Mouse (Mus musculus) lung, adult 18-20 months (tissue): ENCODE measurements around the gene Zfp108.

Experiments used
- DNase-seq, 2 experiments: peaks; one replicate each; pipeline ENCODE4 v3.0.0; 2022; ENCODE audit warnings: mixed read lengths in 2 of 2

The Zfp108 gene

GRCm38 (mm10) chr7:24286916-24287315 is 32.3 kb downstream of the Zfp108 start:
- DNase-seq, result no peak

DNA sequence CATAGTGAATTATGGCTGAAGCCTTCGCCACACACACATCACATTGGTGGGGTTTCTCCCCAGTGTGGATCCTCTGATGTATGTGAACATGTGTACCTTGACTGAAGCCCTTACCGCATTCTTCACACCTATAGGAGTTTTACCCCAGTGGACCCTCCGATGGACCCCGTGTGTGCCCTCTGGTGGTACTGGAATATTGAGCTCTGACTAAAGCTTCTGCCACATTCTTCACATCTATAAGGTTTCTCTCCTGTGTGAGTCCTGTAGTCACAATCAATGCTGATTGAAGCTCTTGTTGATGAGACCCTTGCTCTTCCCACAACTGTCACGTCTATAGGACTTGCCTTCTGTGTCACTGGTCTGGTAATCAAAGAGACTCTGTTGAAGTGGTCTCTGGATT is 33.1 kb downstream of the Zfp108 start:
- no peak for DNase-seq

- no peak for DNase-seq
These were observed 33.9 kb downstream of the Zfp108 start for GRCm38 (mm10) chr7:24288512-24288911.

DNA sequence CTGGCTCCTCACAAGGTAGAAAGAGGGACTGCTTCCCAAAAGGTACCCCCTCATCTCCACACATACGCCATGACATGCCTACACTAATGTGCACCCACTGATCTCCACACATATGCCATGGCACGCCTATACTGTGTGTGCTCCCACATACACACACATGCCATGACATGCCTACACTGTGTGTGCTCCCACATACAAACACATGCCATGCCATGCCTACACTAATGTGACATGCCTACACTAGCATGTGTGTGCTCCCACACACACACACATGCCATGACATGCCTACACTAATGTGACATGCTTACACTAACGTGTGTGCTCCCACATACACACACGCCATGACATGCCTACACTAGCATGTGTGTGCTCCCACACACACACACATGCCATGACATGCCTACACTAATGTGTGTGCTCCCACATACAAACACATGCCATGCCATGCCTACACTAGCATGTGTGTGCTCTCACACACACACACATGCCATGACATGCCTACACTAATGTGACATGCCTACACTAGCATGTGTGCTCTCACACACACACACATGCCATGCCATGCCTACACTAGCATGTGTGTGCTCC is 35.6 kb downstream of the Zfp108 start:
- DNase-seq, result no peak

GRCm38 (mm10) chr7:24291387-24292090 is 36.9 kb downstream of the Zfp108 start:
- no peak for DNase-seq

DNA sequence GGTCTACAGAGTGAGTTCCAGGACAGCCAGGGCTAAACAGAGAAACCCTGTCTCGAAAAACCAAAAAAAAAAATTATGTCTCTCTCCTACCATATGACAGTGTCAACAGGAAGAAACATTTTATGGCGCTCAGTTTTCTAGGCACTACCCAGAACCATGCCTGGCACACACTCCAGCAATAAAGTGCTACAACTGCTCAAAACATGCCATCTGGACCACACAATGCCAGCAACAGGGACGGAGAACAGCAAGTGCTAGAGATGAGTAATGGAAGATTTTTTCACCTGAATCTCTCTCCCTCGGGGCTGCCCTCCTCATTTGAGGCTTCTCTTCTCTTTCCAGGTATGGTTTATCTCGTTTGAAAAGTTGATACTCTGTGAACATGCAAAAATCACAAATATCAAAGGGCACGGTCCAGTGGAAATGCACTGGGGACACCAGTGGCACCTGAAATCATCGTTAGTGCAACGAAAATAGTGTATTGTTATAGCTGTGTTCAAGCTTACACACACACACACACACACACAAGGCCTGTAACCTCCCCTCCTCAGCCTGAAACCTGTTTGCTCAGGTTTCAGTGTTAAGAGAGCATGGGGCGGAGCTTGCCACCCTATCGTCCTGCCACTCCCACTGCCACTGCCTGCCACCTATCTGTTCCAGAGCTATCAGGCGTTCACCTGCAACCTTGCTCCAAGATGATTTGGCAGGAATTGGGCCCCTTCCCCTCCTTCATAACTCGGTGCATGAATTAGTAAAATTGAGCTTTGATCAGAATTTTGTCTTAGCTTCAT is 38.7 kb downstream of the Zfp108 start:
- no peak for DNase-seq

DNA sequence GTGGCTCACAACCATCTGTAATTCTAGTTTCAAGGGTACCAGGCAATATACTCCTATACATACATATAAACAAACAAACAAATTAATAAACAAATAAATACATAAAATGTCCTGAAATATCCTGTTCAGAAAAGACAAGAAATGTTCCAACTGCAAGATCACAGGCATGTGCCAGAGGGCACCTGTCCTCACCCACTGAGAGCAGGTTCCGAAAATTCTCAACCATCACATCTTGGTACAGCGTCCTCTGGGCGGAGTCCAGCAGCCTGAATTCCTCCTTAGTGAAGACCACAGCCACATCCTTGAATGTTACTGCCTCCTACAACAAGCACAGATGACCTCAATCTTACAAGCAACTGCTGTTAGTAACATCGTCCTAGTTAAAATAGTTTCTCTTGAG is 40.2 kb downstream of the Zfp108 start:
- DNase-seq, result no peak

DNA sequence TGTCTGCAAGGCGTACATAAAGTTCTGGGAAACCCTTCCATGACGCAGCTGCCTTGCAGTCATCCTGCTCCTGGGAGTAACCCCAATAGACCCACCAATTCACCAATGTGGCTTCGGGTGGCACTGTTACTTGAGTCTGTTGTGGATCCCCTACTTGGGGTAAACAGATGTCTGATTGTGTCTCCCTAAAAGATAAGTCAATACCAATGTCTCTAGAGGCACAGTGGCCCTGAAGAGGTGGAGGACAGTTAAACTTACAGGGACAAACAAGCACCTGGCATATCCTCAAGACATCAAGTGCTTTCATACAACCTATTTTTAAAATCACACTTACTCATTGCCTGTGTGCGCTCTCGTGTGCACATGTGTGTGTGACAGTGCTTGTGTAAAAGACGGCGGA is 40.8 kb downstream of the Zfp108 start:
- no peak for DNase-seq

DNA sequence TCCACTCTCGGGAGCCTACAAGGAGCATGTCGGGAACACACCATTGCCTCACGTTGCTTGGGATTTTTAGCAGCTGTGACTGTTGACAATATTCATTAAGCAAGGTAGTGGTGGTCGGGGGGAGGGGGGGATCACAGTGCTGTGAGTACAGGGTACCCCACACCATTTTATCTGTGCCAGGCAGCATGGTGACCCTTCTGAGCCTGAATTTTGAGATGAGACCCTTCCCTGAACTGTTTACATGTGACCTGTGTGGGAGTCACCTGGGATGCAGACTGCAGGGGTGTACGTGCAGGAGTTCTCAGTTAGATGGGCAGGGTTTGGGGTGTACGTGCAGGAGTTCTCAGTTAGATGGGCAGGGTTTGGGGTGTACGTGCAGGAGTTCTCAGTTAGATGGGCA is 41.8 kb downstream of the Zfp108 start:
- DNase-seq, result no peak

DNA sequence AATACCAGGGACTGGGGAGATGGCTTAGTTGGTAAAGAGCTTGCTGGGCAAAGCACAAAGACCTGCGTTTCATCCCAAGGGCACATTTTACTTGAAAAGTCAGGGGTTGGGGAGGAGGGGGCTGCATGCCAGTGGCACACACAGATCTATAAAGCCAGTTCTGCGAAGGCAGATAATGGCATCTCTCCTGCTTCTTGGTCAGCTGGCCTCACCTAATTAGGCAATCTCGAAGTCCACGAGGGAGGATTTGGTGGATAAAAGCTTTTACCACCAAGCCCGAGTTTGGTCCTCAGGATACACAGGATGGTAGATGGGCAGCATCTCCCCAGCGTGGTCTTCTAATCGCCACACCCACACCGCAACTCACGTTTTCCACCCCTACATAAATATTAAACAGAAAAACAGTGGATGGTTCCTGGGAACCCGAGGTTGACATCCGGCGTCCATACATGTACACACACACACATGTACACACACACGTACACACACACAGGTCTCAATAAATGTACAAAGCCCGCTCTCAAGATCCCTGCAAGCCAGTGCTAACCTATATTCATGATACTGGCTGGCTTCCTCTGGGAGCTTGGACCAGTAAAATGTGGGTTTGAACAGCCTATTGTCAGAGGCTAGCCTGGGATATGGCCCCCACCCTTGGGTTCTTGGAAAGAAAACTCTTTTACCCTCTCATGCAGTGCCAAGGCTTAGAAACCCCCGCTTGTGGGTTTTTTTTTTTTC is 42.9 kb downstream of the Zfp108 start:
- DNase-seq, result no peak

DNA sequence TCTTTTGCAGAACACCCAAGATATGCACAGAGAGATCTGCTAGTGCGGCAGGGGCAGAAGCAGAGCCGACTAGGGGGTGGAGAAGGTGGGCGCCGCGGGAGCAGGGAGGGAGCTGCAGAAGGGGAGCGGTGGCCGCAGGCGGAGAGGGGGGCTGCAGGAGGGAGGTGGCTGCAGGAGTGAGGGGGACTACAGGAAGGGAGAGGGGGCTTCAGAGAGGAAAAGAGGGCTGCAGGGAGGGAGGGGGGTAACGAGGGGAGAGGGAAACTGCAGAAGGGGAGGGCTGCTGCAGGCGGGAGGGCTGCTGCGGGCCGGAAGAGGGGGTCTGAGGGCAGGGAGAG is 44.0 kb downstream of the Zfp108 start:
- no peak for DNase-seq

DNA sequence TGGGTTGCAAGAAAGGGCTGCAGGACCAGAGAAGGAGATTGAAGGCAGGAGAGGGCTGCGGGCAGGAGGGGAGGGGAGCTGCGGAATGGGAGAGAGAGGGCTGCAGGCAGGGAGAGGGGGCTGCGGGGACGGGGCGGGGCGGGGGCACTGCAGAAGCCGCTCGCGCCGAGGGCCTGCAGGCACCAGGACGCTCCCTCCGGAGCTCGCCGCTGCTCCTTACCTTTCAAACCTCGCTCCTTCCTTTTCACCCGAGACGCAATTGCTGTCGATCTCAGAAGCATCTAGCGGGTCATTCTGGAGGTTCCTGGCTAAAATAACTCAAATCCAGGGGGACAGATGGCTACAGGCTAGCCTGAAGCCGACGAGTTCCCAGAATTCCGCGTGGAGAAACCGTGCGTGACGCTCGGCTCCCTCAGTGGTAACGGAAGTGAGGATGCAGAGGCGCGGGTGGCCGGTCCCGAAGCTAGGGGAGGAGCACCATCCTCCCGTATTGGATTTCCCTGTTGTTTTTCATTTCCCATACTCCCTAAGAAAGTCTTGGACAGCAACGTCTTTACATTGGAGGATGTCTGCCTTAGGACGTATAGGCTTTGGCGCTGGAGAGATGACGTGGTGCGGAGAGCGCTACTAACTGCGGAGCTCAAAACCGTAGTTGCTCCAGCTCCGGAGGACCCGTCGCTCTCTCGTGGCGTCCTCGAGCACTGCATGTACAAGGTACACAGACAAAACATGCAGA is 44.5 kb downstream of the Zfp108 start:
- DNase-seq, result peak; percentile 62 to 73

DNA sequence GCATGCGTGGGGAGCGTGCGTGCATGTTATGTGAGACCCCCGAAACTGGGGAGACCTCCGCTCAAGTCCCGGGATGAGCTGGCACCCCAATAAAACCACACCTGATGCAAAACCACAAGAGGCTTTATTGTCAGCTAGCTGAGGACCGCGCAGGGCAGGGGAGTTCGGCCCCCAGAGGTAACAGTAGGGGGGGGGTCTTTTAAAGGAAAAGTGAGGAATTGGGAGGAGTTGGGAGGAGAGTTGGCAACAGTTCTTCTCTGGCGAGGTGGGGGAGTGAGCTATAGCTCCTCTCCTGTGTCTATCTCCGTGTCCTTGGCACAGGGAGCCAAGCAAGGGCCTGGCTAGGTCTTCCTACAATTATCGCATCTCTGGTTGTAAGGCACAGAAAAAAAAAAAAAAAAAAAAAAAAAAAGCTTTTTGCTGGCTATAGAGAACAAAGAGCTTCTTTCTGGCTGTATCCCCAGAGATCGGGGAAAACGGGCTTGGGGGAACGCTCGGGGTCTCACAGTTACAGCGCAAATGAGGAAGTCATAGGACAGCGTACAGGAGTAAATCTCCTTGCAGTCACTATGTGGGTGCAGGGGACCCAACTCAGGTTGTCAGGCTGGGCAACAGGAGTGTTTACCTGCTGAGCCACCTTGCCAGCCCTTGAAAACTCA is 45.4 kb downstream of the Zfp108 start:
- no peak for DNase-seq

DNA sequence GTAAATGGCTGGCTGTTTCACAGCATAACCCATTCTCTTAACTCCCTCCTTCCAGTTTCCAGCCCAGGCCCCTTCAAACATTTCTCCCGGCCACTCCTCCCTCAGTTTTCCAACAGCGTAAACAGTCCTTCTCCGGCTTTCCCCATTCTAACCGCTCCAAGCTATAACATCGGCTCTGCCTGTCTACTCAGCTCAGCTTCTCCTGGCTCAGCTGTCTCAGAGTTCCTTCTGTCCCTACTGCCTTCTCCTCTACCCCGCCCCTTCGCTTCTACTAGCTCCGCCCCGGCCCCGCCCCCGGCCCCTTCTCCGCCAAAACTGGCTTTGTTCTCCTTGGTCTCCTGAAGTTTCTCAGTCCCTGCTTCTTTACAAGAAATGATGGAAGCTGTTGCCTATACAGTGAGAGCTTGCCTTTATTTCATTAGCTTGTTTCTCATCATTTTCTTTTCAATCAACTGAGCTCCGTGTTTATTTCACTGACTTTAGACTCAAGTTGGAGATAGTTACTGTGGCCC is 46.2 kb downstream of the Zfp108 start, which contains the start of gene Zfp61:
Gene Zfp61, minus strand, starts transcription at position 462 of the 512 bp plus-strand sequence.
- peak in 1 of 2 experiments; percentile 42 for DNase-seq
